Mouse (Mus musculus) kidney, adult 10 weeks (tissue): ENCODE measurements around the gene Dct. TPM values are rescaled to one million over a fixed set of nuclear protein-coding genes. Genes with fewer than 3 reads are reported as not detected.

ENCODE experiments used
- polyA plus RNA-seq: library from polyadenylated mRNA; stranded (reverse); fragments of 350-450 nt; fragmentation: Illumina TruSeq; extraction: RNeasy Lipid Tissue Mini Kit (QIAGEN cat#74804); gene quantifications from one replicate; pipeline ENCODE4 v1.2.3, GENCODE M21; 2014; ENCODE audit warnings: low read depth, low replicate concordance

The Dct gene
- polyA plus RNA-seq = not detected

DNA sequence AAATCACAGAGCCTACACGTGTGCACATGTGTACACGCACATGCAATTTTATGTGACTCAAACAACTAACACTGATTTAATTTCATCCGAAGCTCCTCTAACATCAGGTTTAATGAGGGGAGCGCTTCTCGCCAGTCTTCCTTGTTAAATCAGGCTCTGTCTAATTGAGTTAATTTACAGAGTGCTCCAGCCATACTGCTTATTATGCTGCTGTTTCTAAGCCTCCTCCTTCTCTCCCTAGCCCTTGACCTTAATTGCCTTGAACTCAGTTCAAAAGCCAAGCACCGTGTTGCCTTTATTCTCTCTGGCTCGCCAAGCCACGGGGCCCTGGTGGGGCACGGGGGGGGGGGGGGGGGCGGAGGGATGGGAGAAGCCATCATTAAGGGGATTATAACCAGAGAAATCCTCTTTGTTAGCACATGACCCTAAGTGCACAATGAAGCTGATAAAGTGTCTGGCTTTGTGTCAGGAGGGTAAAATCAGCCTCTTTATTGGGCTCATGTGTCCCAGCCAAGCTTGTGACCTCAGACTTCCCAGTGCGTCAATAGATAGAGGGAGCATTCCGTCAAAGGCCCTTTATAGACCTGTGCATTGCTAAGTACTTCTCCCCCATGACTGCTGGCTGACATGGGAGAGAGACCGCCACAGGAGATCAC is at the start of gene Dct:
TSS of gene Dct (minus strand) at position 270 of the 656 bp plus-strand sequence.

Other genes starting within 250 kb of the Dct start
- 38.2 TPM for gene Tgds, start 80.5 kb upstream of the Dct start, polyA plus RNA-seq
- gene Gpr180, start 84.9 kb upstream of the Dct start, polyA plus RNA-seq = 3.7 TPM
- not detected for gene Sox21, start 184.8 kb upstream of the Dct start, polyA plus RNA-seq
- gene Gm9376, start 214.7 kb upstream of the Dct start, polyA plus RNA-seq = not detected